Mouse (Mus musculus) heart, embryonic 15.5 days (tissue): ENCODE measurements at regions not wholly inside any gene's neighbourhood (a gene's known extent, or its start where the extent isn't known, plus 50 kb on each side); places are given as distances from the start of the nearest gene placed in this dataset.

Experiments
- ATAC-seq: fragments of 200-750 bp; cut with Nextera tagmentation; replicated peaks from 2 replicates; pipeline ENCODE4 v1.8.0; 2017; ENCODE audit warnings: low read depth, moderate TSS enrichment; ENCODE audit not compliant: insufficient number of reproducible peaks, insufficient read depth, low FRiP score
- H3K27ac ChIP-seq: fragments of 300-500 bp; sonication (generic); 2 replicates; pipeline ENCODE4 v1.5.1; 2015; ENCODE audit warnings: mild to moderate bottlenecking, inconsistent platforms
- H3K27me3 ChIP-seq: fragments of 300-500 bp; sonication (generic); 2 replicates; pipeline ENCODE4 v1.6.1; 2015; ENCODE audit warnings: inconsistent platforms
- H3K36me3 ChIP-seq: fragments of 300-500 bp; sonication (generic); 2 replicates; pipeline ENCODE4 v1.6.1; 2015; ENCODE audit warnings: mild to moderate bottlenecking, inconsistent platforms
- H3K4me1 ChIP-seq: fragments of 300-500 bp; sonication (generic); replicated peaks from 2 replicates; pipeline ENCODE4 v1.6.1; 2015; ENCODE audit warnings: inconsistent platforms
- H3K4me2 ChIP-seq: fragments of 300-500 bp; sonication (generic); 2 replicates; pipeline ENCODE4 v1.6.1; 2015; ENCODE audit warnings: inconsistent platforms, mild to moderate bottlenecking, moderate library complexity
- H3K4me3 ChIP-seq: fragments of 300-500 bp; sonication (generic); 2 replicates; pipeline ENCODE4 v1.5.1; 2015; ENCODE audit warnings: mild to moderate bottlenecking, inconsistent platforms
- H3K9ac ChIP-seq: fragments of 300-500 bp; sonication (generic); 2 replicates; pipeline ENCODE4 v1.6.1; 2015; ENCODE audit warnings: mild to moderate bottlenecking, inconsistent platforms
- H3K9me3 ChIP-seq: fragments of 300-500 bp; sonication (generic); replicated peaks from 2 replicates; pipeline ENCODE4 v1.6.1; 2016; ENCODE audit warnings: inconsistent platforms
- WGBS: fragments of 180-500 bp; shearing (Covaris S2); methylation state at CpG from one replicate; pipeline ENCODE4 v1.1.7; 2015; ENCODE audit warnings: mixed read lengths; 5-methylcytosine and 5-hydroxymethylcytosine counted together

GRCm38 (mm10) chr19:21913005-21913670 is 135.0 kb downstream of the Cemip2 start:
- WGBS: 36% methylated on average over 8 of the region's 8 CpGs
- Histone ChIP-seq H3K27ac (peak overlapping the region; percentile 74), H3K4me3 (no peak overlapping the region), H3K27me3 (no peaks in the 10 kb centered on the region), H3K9ac (no peak overlapping the region), H3K36me3 (no peaks in the 10 kb centered on the region), H3K9me3 (no peaks in the 10 kb centered on the region), H3K4me1 (no peaks in the 10 kb centered on the region), H3K4me2 (no peak overlapping the region)
- ATAC-seq: peak; percentile 71

GRCm38 (mm10) chr19:21913748-21914611 is 135.8 kb downstream of the Cemip2 start:
- H3K36me3 ChIP-seq: no peaks in the 10 kb centered on the region
- peak; percentile 75 for ATAC-seq
- 44% methylated on average over 9 of the region's 9 CpGs for WGBS
- no peak overlapping the region for H3K4me2 ChIP-seq
- no peaks in the 10 kb centered on the region for H3K9me3 ChIP-seq
- no peak overlapping the region for H3K4me3 ChIP-seq
- no peak overlapping the region for H3K9ac ChIP-seq
- no peaks in the 10 kb centered on the region for H3K27me3 ChIP-seq
- peak overlapping the region; percentile 74 for H3K27ac ChIP-seq
- H3K4me1 ChIP-seq: no peaks in the 10 kb centered on the region

GRCm38 (mm10) chr19:21914658-21915057 is 136.5 kb downstream of the Cemip2 start:
- no peaks in the 10 kb centered on the region for H3K9me3 ChIP-seq
- H3K4me1 ChIP-seq: no peaks in the 10 kb centered on the region
- no peaks in the 10 kb centered on the region for H3K27me3 ChIP-seq
- peak overlapping the region; percentile 74 for H3K27ac ChIP-seq
- no peak overlapping the region for H3K4me3 ChIP-seq
- no peak overlapping the region for H3K4me2 ChIP-seq
- no peak overlapping the region for H3K9ac ChIP-seq
- 60% methylated on average over 3 of the region's 3 CpGs for WGBS
- no peaks in the 10 kb centered on the region for H3K36me3 ChIP-seq
- ATAC-seq: no peak

- H3K4me2 ChIP-seq: no peak overlapping the region
- no peak overlapping the region for H3K9ac ChIP-seq
- H3K4me1 ChIP-seq: no peaks in the 10 kb centered on the region
- 0 out of 2 replicates have a peak overlapping the region, but pooled peaks have one; percentile 28 for H3K27ac ChIP-seq
- H3K36me3 ChIP-seq: no peaks in the 10 kb centered on the region
- ATAC-seq: no peak
- no peak overlapping the region for H3K4me3 ChIP-seq
- 78% methylated on average over 4 of the region's 4 CpGs for WGBS
- H3K27me3 ChIP-seq: no peaks in the 10 kb centered on the region
- H3K9me3 ChIP-seq: no peaks in the 10 kb centered on the region
Observed at GRCm38 (mm10) chr19:21918113-21918512, 140.0 kb downstream of the Cemip2 start.

- Histone ChIP-seq H3K36me3 (no peaks in the 10 kb centered on the region), H3K27ac (peak overlapping the region; percentile 28), H3K4me3 (no peak overlapping the region), H3K9me3 (no peaks in the 10 kb centered on the region), H3K4me1 (no peaks in the 10 kb centered on the region), H3K4me2 (no peak overlapping the region), H3K27me3 (no peaks in the 10 kb centered on the region), H3K9ac (no peak overlapping the region)
- WGBS: 55% methylated on average over 3 of the region's 3 CpGs
- no peak for ATAC-seq
Observed at GRCm38 (mm10) chr19:21919074-21919473, 140.9 kb downstream of the Cemip2 start.

- Histone ChIP-seq H3K27ac (no peak overlapping the region), H3K9ac (no peak overlapping the region), H3K4me3 (no peak overlapping the region), H3K4me2 (no peak overlapping the region), H3K27me3 (no peaks in the 10 kb centered on the region), H3K36me3 (no peaks in the 10 kb centered on the region), H3K4me1 (0 out of 2 replicates have a peak, but pooled peaks cover 2% of the 10 kb centered on the region), H3K9me3 (no peaks in the 10 kb centered on the region)
- no peak for ATAC-seq
- WGBS: 88% methylated on average over 4 of the region's 4 CpGs
Observed at GRCm38 (mm10) chr19:21940114-21940513, 162.0 kb downstream of the Cemip2 start.

- Histone ChIP-seq H3K27ac (peak overlapping the region; percentile 66), H3K4me2 (no peak overlapping the region)
- WGBS: 39% methylated on average over 2 of the region's 2 CpGs
Observed at GRCm38 (mm10) chr19:21941720-21942119, 163.6 kb downstream of the Cemip2 start.

GRCm38 (mm10) chr19:21942286-21942685 is 164.1 kb downstream of the Cemip2 start:
- Histone ChIP-seq H3K27me3 (no peaks in the 10 kb centered on the region), H3K4me3 (no peak overlapping the region), H3K9me3 (no peaks in the 10 kb centered on the region), H3K4me1 (0 out of 2 replicates have a peak, but pooled peaks cover 2% of the 10 kb centered on the region), H3K27ac (peak overlapping the region; percentile 66), H3K4me2 (no peak overlapping the region), H3K9ac (no peak overlapping the region), H3K36me3 (no peaks in the 10 kb centered on the region)
- ATAC-seq: 0 out of 2 replicates have a peak, but pooled peaks have one; percentile 40
- 57% methylated on average over 11 of the region's 11 CpGs for WGBS

More at GRCm38 (mm10) chr19:21941720-21942119, 163.6 kb downstream of the Cemip2 start:
- H3K9me3 ChIP-seq: no peaks in the 10 kb centered on the region
- H3K4me1 ChIP-seq: 0 out of 2 replicates have a peak, but pooled peaks cover 2% of the 10 kb centered on the region
- no peak for ATAC-seq
- no peaks in the 10 kb centered on the region for H3K36me3 ChIP-seq
- no peak overlapping the region for H3K4me3 ChIP-seq
- H3K27me3 ChIP-seq: no peaks in the 10 kb centered on the region
- no peak overlapping the region for H3K9ac ChIP-seq

GRCm38 (mm10) chr19:21943407-21943806 is 165.3 kb downstream of the Cemip2 start:
- H3K27ac ChIP-seq: peak overlapping the region; percentile 66; the same call in 1 of the 2 replicates
- H3K9me3 ChIP-seq: no peaks in the 10 kb centered on the region
- WGBS: 34% methylated on average over 4 of the region's 4 CpGs
- H3K4me2 ChIP-seq: no peak overlapping the region
- H3K4me1 ChIP-seq: 0 out of 2 replicates have a peak, but pooled peaks cover 2% of the 10 kb centered on the region
- H3K4me3 ChIP-seq: no peak overlapping the region
- H3K9ac ChIP-seq: no peak overlapping the region
- ATAC-seq: peak; percentile 59; the same call in 1 of the 2 replicates
- H3K36me3 ChIP-seq: no peaks in the 10 kb centered on the region
- no peaks in the 10 kb centered on the region for H3K27me3 ChIP-seq

- WGBS: 65% methylated on average over 5 of the region's 5 CpGs
- Histone ChIP-seq H3K36me3 (no peaks in the 10 kb centered on the region), H3K4me3 (no peak overlapping the region), H3K27ac (no peak overlapping the region), H3K9ac (no peak overlapping the region), H3K4me2 (no peak overlapping the region), H3K4me1 (0 out of 2 replicates have a peak, but pooled peaks cover 1% of the 10 kb centered on the region), H3K27me3 (no peaks in the 10 kb centered on the region), H3K9me3 (no peaks in the 10 kb centered on the region)
- ATAC-seq: no peak
Observed at GRCm38 (mm10) chr19:21946262-21946922, 168.2 kb downstream of the Cemip2 start.

GRCm38 (mm10) chr19:21948030-21948429 is 169.9 kb downstream of the Cemip2 start:
- H3K9ac ChIP-seq: no peak overlapping the region
- no peak overlapping the region for H3K4me3 ChIP-seq
- H3K4me1 ChIP-seq: no peaks in the 10 kb centered on the region
- no peaks in the 10 kb centered on the region for H3K9me3 ChIP-seq
- H3K4me2 ChIP-seq: no peak overlapping the region
- 91% methylated on average over 2 of the region's 2 CpGs for WGBS
- H3K36me3 ChIP-seq: no peaks in the 10 kb centered on the region
- ATAC-seq: no peak
- H3K27me3 ChIP-seq: no peaks in the 10 kb centered on the region
- no peak overlapping the region for H3K27ac ChIP-seq
